Mouse (Mus musculus) cerebellum, postnatal 10 days (tissue): ENCODE measurements around the gene Epyc.
"Not testable (repeated sequence)": the region's sequence is repeated elsewhere in the genome, so short reads cannot be mapped to it uniquely, and the experiment has no call there.

Experiments
- DNase-seq, 2 experiments: peaks; one replicate each; pipeline ENCODE4 v3.0.0; 2021; ENCODE audit warnings: mixed read lengths in 2 of 2

Gene Epyc

GRCm38 (mm10) chr10:97715289-97715906 is 71.5 kb downstream of the Epyc start:
- peak; percentile 53 to 69 for DNase-seq

DNA sequence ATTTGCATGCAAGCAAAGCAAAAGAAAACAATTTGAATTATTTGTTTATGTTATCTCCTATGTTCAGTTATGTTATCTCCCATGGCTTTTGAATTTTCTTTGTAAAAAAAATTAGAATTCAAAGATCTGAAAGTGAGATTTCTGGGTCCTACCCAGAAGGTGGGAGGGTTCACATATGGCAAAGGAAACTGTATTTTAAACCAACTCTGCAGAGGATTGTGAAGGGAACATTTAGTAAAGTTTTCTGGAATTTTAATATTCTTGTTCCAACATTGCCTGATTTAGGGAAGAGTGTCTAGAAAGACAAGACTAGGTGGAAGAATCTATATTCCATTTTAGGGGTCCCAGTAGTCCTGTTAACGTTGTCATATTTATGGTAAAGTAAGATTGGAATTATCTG is 73.4 kb downstream of the Epyc start:
- DNase-seq, result no peak

- no peak for DNase-seq
These were observed 74.2 kb downstream of the Epyc start for GRCm38 (mm10) chr10:97718021-97718420.

DNA sequence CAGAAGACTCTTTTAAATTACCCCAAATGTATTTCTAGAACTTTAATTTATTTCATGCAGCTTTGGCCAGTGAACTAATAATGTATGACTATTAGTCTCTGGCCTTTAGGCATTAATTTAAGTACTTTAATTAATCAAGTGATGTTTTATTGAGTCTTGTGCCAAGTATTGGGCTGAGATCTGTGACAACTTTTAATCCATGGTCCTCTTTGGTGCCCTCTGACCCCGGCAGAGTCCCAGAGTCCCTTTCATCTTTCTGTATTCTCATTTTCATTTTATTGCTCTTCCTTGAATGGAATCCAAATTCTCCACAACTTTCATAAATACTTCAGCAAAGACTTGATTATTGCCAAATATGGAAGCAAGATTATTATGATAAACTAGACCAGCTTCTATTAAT is 76.8 kb downstream of the Epyc start:
- no peak for DNase-seq

- DNase-seq, result no peak
These were observed 78.8 kb downstream of the Epyc start for GRCm38 (mm10) chr10:97722709-97723108.

- DNase-seq, result no peak
These were observed 82.1 kb downstream of the Epyc start for GRCm38 (mm10) chr10:97725929-97726328.

DNA sequence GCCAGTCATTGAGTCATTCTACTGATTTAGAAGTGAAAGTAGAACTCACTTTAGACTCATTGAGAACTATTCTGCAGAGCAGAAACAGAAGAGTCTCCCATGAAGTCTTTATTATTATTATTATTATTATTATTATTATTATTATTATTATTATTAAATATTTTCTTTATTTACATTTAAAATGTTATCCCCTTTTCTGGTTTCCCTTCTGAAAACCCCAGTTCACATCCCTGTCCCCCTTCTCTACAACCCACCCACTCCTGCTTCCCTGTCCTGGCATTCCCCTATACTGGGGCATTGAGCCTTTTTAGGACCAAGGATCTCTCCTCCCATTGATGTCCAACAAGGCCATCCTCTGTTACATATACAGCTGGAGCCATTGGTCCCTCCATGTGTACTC is 82.8 kb downstream of the Epyc start, which contains the start of gene C030005K15Rik:
Gene C030005K15Rik (minus strand): TSS at position 101 of the 400 bp plus-strand sequence.
- DNase-seq, result not testable (repeated sequence)
